Mouse (Mus musculus) bone marrow macrophage, adult 2 months (primary cell): ENCODE data around the gene Txn2. TPM values are rescaled to one million over a fixed set of nuclear protein-coding genes. Genes with fewer than 3 reads are reported as not detected.

Experiments
- H3K27ac ChIP-seq: 2 replicates; pipeline ENCODE4 v1.5.1; 2012; ENCODE audit warnings: low read depth, low read length; ENCODE audit not compliant: insufficient read depth
- H3K4me1 ChIP-seq: 2 replicates; pipeline ENCODE4 v1.6.1; 2012; ENCODE audit warnings: low read length; ENCODE audit not compliant: control insufficient read depth, insufficient read depth
- H3K4me3 ChIP-seq: 2 replicates; pipeline ENCODE4 v1.5.1; 2012; ENCODE audit warnings: mild to moderate bottlenecking, low read length, moderate library complexity; ENCODE audit not compliant: insufficient read depth
- CTCF ChIP-seq: IDR thresholded peaks from 2 replicates; pipeline ENCODE4 v1.5.1; 2012; ENCODE audit warnings: low read depth, mild to moderate bottlenecking, low read length, moderate library complexity
- POLR2A ChIP-seq: IDR thresholded peaks from 2 replicates; pipeline ENCODE4 v1.6.1; 2012; ENCODE audit warnings: mild to moderate bottlenecking, low read depth, low read length, borderline replicate concordance
- polyA plus RNA-seq: library from polyadenylated mRNA; stranded (reverse); fragments of >200 nt; gene quantifications from 2 replicates; pipeline ENCODE4 v1.2.4, GENCODE M21; 2012; ENCODE audit not compliant: missing spikeins, insufficient read depth, insufficient read length

Gene Txn2
- polyA plus RNA-seq, 1 experiment: 141 TPM

GRCm38 (mm10) chr15:77934326-77934725, 5.5 kb upstream of the Txn2 start:
- peak overlapping the region; percentile 24 for H3K27ac ChIP-seq

GRCm38 (mm10) chr15:77933770-77934169, 5.0 kb upstream of the Txn2 start:
- H3K4me3 ChIP-seq: peak overlapping the region; percentile 7; the same call in 1 of the 2 replicates

More at GRCm38 (mm10) chr15:77934326-77934725, 5.5 kb upstream of the Txn2 start:
- peaks cover 43% of the 10 kb centered on the region for H3K4me1 ChIP-seq
- TF ChIP-seq POLR2A (no peak), CTCF (no peak)
- H3K4me3 ChIP-seq: peak overlapping the region; percentile 7; the same call in 1 of the 2 replicates

GRCm38 (mm10) chr15:77933222-77933621, 4.4 kb upstream of the Txn2 start:
- TF ChIP-seq POLR2A: no peak
- TF ChIP-seq CTCF: no peak
- peak overlapping the region; percentile 16; the same call in 1 of the 2 replicates for H3K27ac ChIP-seq
- peaks cover 43% of the 10 kb centered on the region for H3K4me1 ChIP-seq
- H3K4me3 ChIP-seq: no peak overlapping the region

More at GRCm38 (mm10) chr15:77933770-77934169, 5.0 kb upstream of the Txn2 start:
- TF ChIP-seq CTCF (peak; percentile 85), POLR2A (no peak)
- peak overlapping the region; percentile 24 for H3K27ac ChIP-seq
- H3K4me1 ChIP-seq: peaks cover 43% of the 10 kb centered on the region

DNA sequence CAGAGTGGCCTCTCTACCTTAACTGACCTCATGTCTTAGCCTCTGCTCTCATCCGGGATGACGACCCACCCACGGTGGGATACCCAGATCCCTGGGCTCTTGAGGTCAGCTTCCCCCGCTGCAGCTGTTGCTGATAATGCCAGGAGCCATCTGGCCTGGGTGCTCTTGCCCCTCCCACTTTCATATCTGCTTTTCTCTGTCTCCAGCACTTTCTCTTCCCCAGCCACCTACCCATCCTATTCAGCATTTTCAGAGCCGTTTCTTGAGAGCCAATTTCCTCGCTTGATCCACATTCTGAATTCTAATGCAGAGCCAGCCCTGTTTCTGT, 2.8 kb upstream of the Txn2 start:
- TF ChIP-seq POLR2A: no peak
- TF ChIP-seq CTCF: no peak
- Histone ChIP-seq H3K27ac (peak overlapping the region; percentile 51), H3K4me3 (no peak overlapping the region), H3K4me1 (peaks cover 50% of the 10 kb centered on the region)

DNA sequence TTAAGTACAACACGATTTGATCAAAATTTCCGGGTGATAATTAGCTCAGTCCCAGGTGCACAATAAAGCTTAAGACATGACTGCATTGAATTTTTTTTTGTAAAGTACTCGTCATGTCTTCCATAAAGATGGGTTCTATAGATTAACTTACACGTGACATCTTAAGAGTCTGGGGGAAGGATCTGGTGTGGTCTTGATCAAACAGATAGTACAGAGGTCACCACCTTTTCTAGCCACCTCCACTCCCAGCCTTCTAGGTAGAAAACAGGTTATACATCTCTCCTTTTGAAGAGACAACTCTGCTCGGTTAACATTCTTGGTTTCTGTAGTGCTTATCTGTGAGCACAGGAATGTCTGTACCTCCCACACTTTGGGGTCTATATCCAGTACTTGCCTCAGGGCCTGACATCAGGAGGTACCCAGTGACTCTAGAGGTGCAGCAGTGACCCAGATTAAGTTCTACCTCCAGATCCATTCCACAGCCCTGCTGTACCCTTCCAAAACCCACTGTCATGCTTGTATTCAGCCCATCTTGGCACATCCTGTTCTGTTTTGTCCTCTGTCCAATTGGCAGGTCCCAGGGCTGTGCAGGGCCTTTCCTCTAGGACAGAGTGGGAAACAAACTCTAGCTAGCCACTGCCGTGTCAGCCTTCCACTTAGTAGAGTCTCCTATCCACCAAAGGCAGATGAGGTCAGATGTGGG, 2.3 kb upstream of the Txn2 start:
- Histone ChIP-seq H3K27ac (peak overlapping the region; percentile 51), H3K4me1 (peaks cover 46% of the 10 kb centered on the region), H3K4me3 (no peak overlapping the region)
- TF ChIP-seq CTCF (no peak), POLR2A (no peak)

- no peak overlapping the region for H3K27ac ChIP-seq
Observed at GRCm38 (mm10) chr15:77929804-77930203, 998 bp upstream of the Txn2 start.

DNA sequence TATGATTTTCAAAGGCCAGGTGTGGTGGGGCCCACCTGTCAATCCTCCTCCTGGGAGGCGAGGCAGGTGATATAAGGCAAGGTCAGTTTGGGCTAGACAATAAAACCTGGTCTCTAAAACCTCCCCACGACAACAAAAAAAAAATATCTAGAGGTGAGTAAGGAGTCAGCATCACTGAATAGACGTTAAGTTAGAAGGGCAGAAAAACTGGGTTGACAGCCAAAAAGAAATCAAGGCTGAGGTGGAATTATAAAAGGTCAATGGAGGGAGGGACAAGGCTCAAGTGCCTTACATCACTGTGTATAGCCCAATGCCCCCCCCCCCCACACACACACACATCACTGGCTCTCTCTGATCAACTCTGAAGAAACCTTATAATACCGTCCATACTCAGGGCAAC, 715 bp downstream of the Txn2 start:
- H3K4me1 ChIP-seq: peaks cover 29% of the 10 kb centered on the region
- H3K4me3 ChIP-seq: peak overlapping the region; percentile 71
- H3K27ac ChIP-seq: peak overlapping the region; percentile 85
- TF ChIP-seq POLR2A: no peak
- TF ChIP-seq CTCF: no peak

More at GRCm38 (mm10) chr15:77929804-77930203, 998 bp upstream of the Txn2 start:
- Histone ChIP-seq H3K4me1 (peaks cover 43% of the 10 kb centered on the region), H3K4me3 (peak overlapping the region; percentile 66)
- TF ChIP-seq POLR2A (no peak), CTCF (no peak)

DNA sequence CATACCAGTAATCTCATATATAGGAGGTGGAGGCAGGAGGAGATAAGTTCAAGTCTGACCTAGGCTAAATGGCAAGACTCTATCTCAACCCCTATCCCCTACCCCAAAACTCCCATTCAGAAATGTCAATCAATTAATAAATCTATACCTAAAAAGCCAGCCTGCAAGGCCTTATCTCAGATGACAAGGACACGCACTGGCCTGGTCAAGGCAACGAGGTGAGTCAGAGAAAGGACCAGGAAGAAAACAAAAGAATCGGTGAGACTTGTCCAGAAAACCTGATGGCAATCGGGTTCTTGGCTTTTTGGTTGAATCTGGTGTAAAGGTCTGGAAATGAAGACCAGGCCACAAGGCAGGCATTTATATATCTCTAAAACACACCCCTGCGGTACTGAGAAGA, 1.9 kb downstream of the Txn2 start:
- Histone ChIP-seq H3K4me1 (peaks cover 26% of the 10 kb centered on the region), H3K4me3 (no peak overlapping the region), H3K27ac (no peak overlapping the region)
- no peak for TF ChIP-seq CTCF
- no peak for TF ChIP-seq POLR2A

DNA sequence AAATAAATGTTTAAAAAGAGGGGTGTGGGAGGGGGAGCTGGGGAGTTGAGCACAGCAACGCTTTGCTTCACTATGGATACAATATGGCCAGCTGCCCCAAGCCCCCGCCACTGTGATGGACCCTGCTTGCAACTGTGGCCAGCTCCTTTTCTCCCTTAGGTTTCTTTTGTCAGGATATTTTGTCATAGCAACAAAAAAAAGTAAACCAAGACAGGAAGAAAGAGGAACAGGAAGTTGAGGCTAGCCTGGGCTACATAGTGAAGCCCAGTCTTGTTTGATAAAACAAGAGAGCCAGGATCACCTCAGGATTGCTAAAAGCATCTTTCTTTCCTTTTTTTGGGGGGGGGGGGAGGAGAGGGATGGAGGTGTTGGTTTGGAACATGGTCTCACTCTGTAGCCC, 3.6 kb downstream of the Txn2 start:
- peaks cover 27% of the 10 kb centered on the region for H3K4me1 ChIP-seq

GRCm38 (mm10) chr15:77923267-77924035, 5.4 kb downstream of the Txn2 start:
- no peak for TF ChIP-seq POLR2A
- no peak for TF ChIP-seq CTCF
- Histone ChIP-seq H3K27ac (no peak overlapping the region), H3K4me1 (peaks cover 26% of the 10 kb centered on the region), H3K4me3 (no peak overlapping the region)

More for the DNA sequence above, 3.6 kb downstream of the Txn2 start:
- Histone ChIP-seq H3K4me3 (no peak overlapping the region), H3K27ac (no peak overlapping the region)
- TF ChIP-seq POLR2A: no peak
- no peak for TF ChIP-seq CTCF
